Mouse (Mus musculus): ENCODE results near the gene Caln1. TPM values are rescaled to one million over a fixed set of nuclear protein-coding genes. Genes with fewer than 3 reads are reported as not detected.
A peak's percentile ranks its signal among the peaks of the same experiment; 100 is the strongest.

Gene Caln1
- polyA plus RNA-seq, 1 experiment from 2014 or later: not detected

DNA sequence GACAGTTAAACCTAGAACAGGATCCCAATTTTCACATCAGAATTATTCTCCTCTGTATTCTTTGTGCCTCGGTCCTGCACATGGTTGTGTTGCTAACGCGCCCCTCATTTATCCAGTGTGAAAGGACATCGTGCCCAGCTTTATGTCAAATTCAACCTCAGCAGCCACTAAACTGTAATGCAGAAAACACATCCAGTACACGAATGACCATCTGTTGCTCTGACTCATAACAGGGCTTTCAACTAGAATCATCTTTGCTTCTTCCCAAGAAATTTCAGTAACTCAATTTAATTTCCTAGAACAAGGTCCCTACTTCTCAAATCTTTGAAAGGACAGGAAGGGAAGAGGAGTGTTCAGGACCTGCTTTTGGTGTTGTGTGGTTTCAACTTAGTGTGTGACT, 451.4 kb downstream of the Caln1 start:
- no peaks in the 10 kb centered on the region for H3K4me1 ChIP-seq (replicated peaks; ENCODE audit: control insufficient read depth, insufficient read depth, low read length)
- no peak overlapping the region for H3K4me3 ChIP-seq (ENCODE audit: low read depth, low read length)
- ATAC-seq (replicated peaks; ENCODE audit: low FRiP score): no peak
- H3K27me3 ChIP-seq (replicated peaks; ENCODE audit: control insufficient read depth, insufficient read depth, low read length): no peaks in the 10 kb centered on the region
- WGBS: 84% methylated on average over 5 of the region's 5 CpGs
- H3K36me3 ChIP-seq (ENCODE audit: control insufficient read depth, insufficient read depth, low read length): no peaks in the 10 kb centered on the region
- H3K9ac ChIP-seq (ENCODE audit: low read depth, low read length): no peak overlapping the region
- no peak for DNase-seq (ENCODE audit: low spot score)
- no peak overlapping the region for H3K4me2 ChIP-seq
- H3K27ac ChIP-seq (ENCODE audit: low read depth, low read length): no peak overlapping the region
- H3K9me3 ChIP-seq (ENCODE audit: control insufficient read depth, low read length): no peaks in the 10 kb centered on the region

- no peaks in the 10 kb centered on the region for H3K9me3 ChIP-seq (ENCODE audit: control insufficient read depth, low read length)
- ATAC-seq (replicated peaks; ENCODE audit: low FRiP score) (no peak), DNase-seq (ENCODE audit: low spot score) (no peak)
- H3K27ac ChIP-seq (ENCODE audit: low read depth, low read length): no peak overlapping the region
- WGBS: 77% methylated on average over 2 of the region's 2 CpGs
- H3K4me1 ChIP-seq (replicated peaks; ENCODE audit: control insufficient read depth, insufficient read depth, low read length): no peaks in the 10 kb centered on the region
- H3K4me3 ChIP-seq (ENCODE audit: low read depth, low read length): no peak overlapping the region
- H3K9ac ChIP-seq (ENCODE audit: low read depth, low read length): no peak overlapping the region
- H3K4me2 ChIP-seq: no peak overlapping the region
- no peaks in the 10 kb centered on the region for H3K36me3 ChIP-seq (ENCODE audit: control insufficient read depth, insufficient read depth, low read length)
- no peaks in the 10 kb centered on the region for H3K27me3 ChIP-seq (replicated peaks; ENCODE audit: control insufficient read depth, insufficient read depth, low read length)
Observed at GRCm38 (mm10) chr5:130825797-130826196, 456.5 kb downstream of the Caln1 start.

- no peak overlapping the region for H3K9ac ChIP-seq (ENCODE audit: low read depth, low read length)
- H3K4me3 ChIP-seq (ENCODE audit: low read depth, low read length): no peak overlapping the region
- no peaks in the 10 kb centered on the region for H3K27me3 ChIP-seq (replicated peaks; ENCODE audit: control insufficient read depth, insufficient read depth, low read length)
- H3K36me3 ChIP-seq (ENCODE audit: control insufficient read depth, insufficient read depth, low read length): no peaks in the 10 kb centered on the region
- no peak overlapping the region for H3K27ac ChIP-seq (ENCODE audit: low read depth, low read length)
- H3K4me2 ChIP-seq: no peak overlapping the region
- H3K4me1 ChIP-seq (replicated peaks; ENCODE audit: control insufficient read depth, insufficient read depth, low read length): no peaks in the 10 kb centered on the region; the same call in 1 of the 2 replicates
- no peaks in the 10 kb centered on the region for H3K9me3 ChIP-seq (ENCODE audit: control insufficient read depth, low read length)
- ATAC-seq (replicated peaks; ENCODE audit: low FRiP score): no peak
- 81% methylated on average over 6 of the region's 6 CpGs for WGBS
- no peak for DNase-seq (ENCODE audit: low spot score)
Observed at GRCm38 (mm10) chr5:130848562-130848961, 479.3 kb downstream of the Caln1 start.

- ATAC-seq (replicated peaks; ENCODE audit: low FRiP score): no peak
- H3K4me2 ChIP-seq: no peak overlapping the region
Observed at GRCm38 (mm10) chr5:130849610-130850009, 480.4 kb downstream of the Caln1 start.

DNA sequence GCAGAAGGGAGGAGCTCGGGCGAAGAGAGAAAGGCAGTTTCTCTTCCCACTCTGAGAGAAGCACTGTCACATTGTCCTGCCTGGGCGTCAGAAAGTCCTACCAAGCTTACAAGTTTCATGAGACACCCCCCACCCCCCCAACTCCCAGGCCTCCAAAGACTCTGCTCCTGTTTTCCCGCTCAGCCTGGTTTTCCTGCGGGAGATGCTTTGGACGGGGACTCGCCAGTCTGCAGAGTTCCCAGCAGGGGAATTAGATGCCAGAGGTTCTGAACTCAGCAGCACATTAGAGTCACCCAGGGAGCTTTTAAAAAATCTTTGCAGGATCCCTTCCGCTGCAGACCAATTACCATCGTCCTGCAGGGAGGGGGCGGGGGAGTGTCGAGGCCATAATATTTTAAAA, 482.9 kb downstream of the Caln1 start:
- DNase-seq (ENCODE audit: low spot score): no peak
- no peak for ATAC-seq (replicated peaks; ENCODE audit: low FRiP score)
- Histone ChIP-seq H3K27me3 (replicated peaks; ENCODE audit: control insufficient read depth, insufficient read depth, low read length) (no peaks in the 10 kb centered on the region), H3K4me3 (ENCODE audit: low read depth, low read length) (no peak overlapping the region), H3K9ac (ENCODE audit: low read depth, low read length) (0 out of 2 replicates have a peak overlapping the region, but pooled peaks have one; percentile 3), H3K9me3 (ENCODE audit: control insufficient read depth, low read length) (no peaks in the 10 kb centered on the region), H3K4me2 (peak overlapping the region; percentile 49), H3K4me1 (replicated peaks; ENCODE audit: control insufficient read depth, insufficient read depth, low read length) (no peaks in the 10 kb centered on the region; the same call in 1 of the 2 replicates), H3K27ac (ENCODE audit: low read depth, low read length) (no peak overlapping the region), H3K36me3 (ENCODE audit: control insufficient read depth, insufficient read depth, low read length) (no peaks in the 10 kb centered on the region)
- WGBS: 13% methylated on average over 9 of the region's 11 CpGs

More at GRCm38 (mm10) chr5:130849610-130850009, 480.4 kb downstream of the Caln1 start:
- H3K9ac ChIP-seq (ENCODE audit: low read depth, low read length): no peak overlapping the region
- H3K9me3 ChIP-seq (ENCODE audit: control insufficient read depth, low read length): no peaks in the 10 kb centered on the region
- no peaks in the 10 kb centered on the region; the same call in 1 of the 2 replicates for H3K4me1 ChIP-seq (replicated peaks; ENCODE audit: control insufficient read depth, insufficient read depth, low read length)
- H3K4me3 ChIP-seq (ENCODE audit: low read depth, low read length): no peak overlapping the region
- no peak for DNase-seq (ENCODE audit: low spot score)
- no peaks in the 10 kb centered on the region for H3K36me3 ChIP-seq (ENCODE audit: control insufficient read depth, insufficient read depth, low read length)
- 66% methylated on average over 4 of the region's 4 CpGs for WGBS
- no peak overlapping the region for H3K27ac ChIP-seq (ENCODE audit: low read depth, low read length)
- no peaks in the 10 kb centered on the region for H3K27me3 ChIP-seq (replicated peaks; ENCODE audit: control insufficient read depth, insufficient read depth, low read length)

GRCm38 (mm10) chr5:130853371-130853770, 484.1 kb downstream of the Caln1 start:
- ATAC-seq (replicated peaks; ENCODE audit: low FRiP score): no peak
- H3K27ac ChIP-seq (ENCODE audit: low read depth, low read length): no peak overlapping the region

GRCm38 (mm10) chr5:130854430-130854829, 485.2 kb downstream of the Caln1 start:
- H3K27me3 ChIP-seq (replicated peaks; ENCODE audit: control insufficient read depth, insufficient read depth, low read length): no peaks in the 10 kb centered on the region
- 73% methylated on average over 7 of the region's 7 CpGs for WGBS
- no peaks in the 10 kb centered on the region; the same call in 1 of the 2 replicates for H3K4me1 ChIP-seq (replicated peaks; ENCODE audit: control insufficient read depth, insufficient read depth, low read length)
- no peak overlapping the region for H3K27ac ChIP-seq (ENCODE audit: low read depth, low read length)
- H3K4me2 ChIP-seq: no peak overlapping the region
- H3K9ac ChIP-seq (ENCODE audit: low read depth, low read length): no peak overlapping the region
- no peak for DNase-seq (ENCODE audit: low spot score)
- H3K9me3 ChIP-seq (ENCODE audit: control insufficient read depth, low read length): no peaks in the 10 kb centered on the region
- H3K4me3 ChIP-seq (ENCODE audit: low read depth, low read length): no peak overlapping the region
- no peaks in the 10 kb centered on the region for H3K36me3 ChIP-seq (ENCODE audit: control insufficient read depth, insufficient read depth, low read length)
- ATAC-seq (replicated peaks; ENCODE audit: low FRiP score): no peak

More at GRCm38 (mm10) chr5:130853371-130853770, 484.1 kb downstream of the Caln1 start:
- Histone ChIP-seq H3K36me3 (ENCODE audit: control insufficient read depth, insufficient read depth, low read length) (no peaks in the 10 kb centered on the region), H3K4me2 (no peak overlapping the region), H3K4me1 (replicated peaks; ENCODE audit: control insufficient read depth, insufficient read depth, low read length) (no peaks in the 10 kb centered on the region; the same call in 1 of the 2 replicates), H3K27me3 (replicated peaks; ENCODE audit: control insufficient read depth, insufficient read depth, low read length) (no peaks in the 10 kb centered on the region), H3K9ac (ENCODE audit: low read depth, low read length) (no peak overlapping the region), H3K9me3 (ENCODE audit: control insufficient read depth, low read length) (no peaks in the 10 kb centered on the region), H3K4me3 (ENCODE audit: low read depth, low read length) (no peak overlapping the region)
- WGBS: 1% methylated on average over 10 of the region's 10 CpGs
- DNase-seq (ENCODE audit: low spot score): peak; percentile 86

GRCm38 (mm10) chr5:130858148-130858547, 488.9 kb downstream of the Caln1 start:
- Histone ChIP-seq H3K9ac (ENCODE audit: low read depth, low read length) (no peak overlapping the region), H3K27me3 (replicated peaks; ENCODE audit: control insufficient read depth, insufficient read depth, low read length) (no peaks in the 10 kb centered on the region), H3K36me3 (ENCODE audit: control insufficient read depth, insufficient read depth, low read length) (no peaks in the 10 kb centered on the region), H3K4me3 (ENCODE audit: low read depth, low read length) (no peak overlapping the region), H3K9me3 (ENCODE audit: control insufficient read depth, low read length) (no peaks in the 10 kb centered on the region), H3K27ac (ENCODE audit: low read depth, low read length) (no peak overlapping the region), H3K4me2 (no peak overlapping the region), H3K4me1 (replicated peaks; ENCODE audit: control insufficient read depth, insufficient read depth, low read length) (no peaks in the 10 kb centered on the region)
- ATAC-seq (replicated peaks; ENCODE audit: low FRiP score) (0 out of 2 replicates have a peak, but pooled peaks have one; percentile 17), DNase-seq (ENCODE audit: low spot score) (no peak)
- WGBS: 24% methylated on average over 8 of the region's 8 CpGs

GRCm38 (mm10) chr5:130858706-130859105, 489.5 kb downstream of the Caln1 start:
- no peaks in the 10 kb centered on the region for H3K4me1 ChIP-seq (replicated peaks; ENCODE audit: control insufficient read depth, insufficient read depth, low read length)
- H3K9ac ChIP-seq (ENCODE audit: low read depth, low read length): no peak overlapping the region
- H3K36me3 ChIP-seq (ENCODE audit: control insufficient read depth, insufficient read depth, low read length): no peaks in the 10 kb centered on the region
- H3K27me3 ChIP-seq (replicated peaks; ENCODE audit: control insufficient read depth, insufficient read depth, low read length): no peaks in the 10 kb centered on the region
- no peaks in the 10 kb centered on the region for H3K9me3 ChIP-seq (ENCODE audit: control insufficient read depth, low read length)
- WGBS: 66% methylated on average over 3 of the region's 3 CpGs
- H3K4me3 ChIP-seq (ENCODE audit: low read depth, low read length): no peak overlapping the region
- no peak overlapping the region for H3K4me2 ChIP-seq
- DNase-seq (ENCODE audit: low spot score) (no peak), ATAC-seq (replicated peaks; ENCODE audit: low FRiP score) (no peak)
- H3K27ac ChIP-seq (ENCODE audit: low read depth, low read length): no peak overlapping the region

Measured in liver, embryonic 11.5 days (tissue).